ENCODE assay signal across 25 mouse cellular contexts in genomic region chr12:75387846-75388245, GRCm38 (mm10). TPM values are rescaled to one million over a fixed set of nuclear protein-coding genes. Genes with fewer than 3 reads are reported as not detected.
DNase-seq lines count a peak whose midpoint lies in the region; ATAC-seq and TF ChIP-seq lines count a peak whose summit lies in the region.
"Had no signal": no experiment of that assay in that cellular context is flagged by ENCODE, and none has a peak within 500 bp of the region (broad histone marks: within the 10 kb centered on the region; RNA-seq: fewer than 3 reads in every experiment).

No protein-coding gene starts in this region.

- WGBS in midbrain, embryonic 11.5 days: 92% methylated on average over 15 of the region's 15 CpGs
- WGBS in midbrain, postnatal 0 days: 97% methylated on average over 15 of the region's 15 CpGs
- 94% methylated on average over 15 of the region's 15 CpGs for WGBS in forebrain, embryonic 15.5 days

- no peaks in the 10 kb centered on the region for H3K9me3 ChIP-seq in midbrain, embryonic 11.5 days (ENCODE audit: control insufficient read depth, low read length)
- no peaks in the 10 kb centered on the region for H3K9me3 ChIP-seq in midbrain, postnatal 0 days (ENCODE audit: low read length)
- no peaks in the 10 kb centered on the region for H3K9me3 ChIP-seq in forebrain, embryonic 15.5 days
- H3K9me3 ChIP-seq: embryonic facial prominence, embryonic 13.5 days; forebrain, embryonic 12.5 days; heart, embryonic 15.5 days; hindbrain, embryonic 10.5 days had no signal

- no peak overlapping the region for H3K9ac ChIP-seq in midbrain, embryonic 11.5 days (ENCODE audit: low read length)
- no peak overlapping the region for H3K9ac ChIP-seq in midbrain, postnatal 0 days (replicated peaks; ENCODE audit: low read length, poor library complexity, severe bottlenecking)
- no peak overlapping the region for H3K9ac ChIP-seq in forebrain, embryonic 15.5 days (replicated peaks)
- H3K9ac ChIP-seq: embryonic facial prominence, embryonic 13.5 days; forebrain, embryonic 12.5 days; forebrain, postnatal 0 days; heart, embryonic 15.5 days; hindbrain, embryonic 14.5 days had no signal

- H3K27ac ChIP-seq in midbrain, embryonic 11.5 days (ENCODE audit: low read depth, low read length): no peak overlapping the region
- no peak overlapping the region for H3K27ac ChIP-seq in midbrain, postnatal 0 days (ENCODE audit: low read depth, low read length)
- H3K27ac ChIP-seq in forebrain, embryonic 15.5 days (replicated peaks): no peak overlapping the region
- H3K27ac ChIP-seq: embryonic facial prominence, embryonic 13.5 days; forebrain, embryonic 12.5 days; heart, embryonic 15.5 days; hindbrain, embryonic 10.5 days; hindbrain, embryonic 14.5 days had no signal

- no peak overlapping the region for H3K4me2 ChIP-seq in midbrain, embryonic 11.5 days
- no peak overlapping the region for H3K4me2 ChIP-seq in midbrain, postnatal 0 days (ENCODE audit: low read depth, low read length, poor library complexity, severe bottlenecking)
- no peak overlapping the region for H3K4me2 ChIP-seq in forebrain, embryonic 15.5 days (replicated peaks)
- H3K4me2 ChIP-seq: embryonic facial prominence, embryonic 13.5 days; forebrain, embryonic 12.5 days; heart, embryonic 15.5 days; hindbrain, embryonic 14.5 days had no signal

- H3K27me3 ChIP-seq in midbrain, embryonic 11.5 days (ENCODE audit: control insufficient read depth, insufficient read depth, low read length): no peaks in the 10 kb centered on the region
- no peaks in the 10 kb centered on the region for H3K27me3 ChIP-seq in midbrain, postnatal 0 days (ENCODE audit: insufficient read depth, low read length)
- no peaks in the 10 kb centered on the region for H3K27me3 ChIP-seq in forebrain, embryonic 15.5 days
- H3K27me3 ChIP-seq: CH12.LX; embryonic facial prominence, embryonic 13.5 days; forebrain, embryonic 12.5 days; heart, embryonic 15.5 days had no signal

- no peak for TF ChIP-seq CTCF in midbrain, postnatal 0 days (IDR thresholded peaks at IDR 0.05)

- peak; percentile 97 for DNase-seq in heart, adult 11 months
- no peak for DNase-seq in heart, postnatal 4 days
- DNase-seq in midbrain, embryonic 11.5 days (ENCODE audit: low spot score, missing footprints): peak; percentile 35
- DNase-seq in midbrain, postnatal 0 days (ENCODE audit: low spot score): no peak
- peak; percentile 64 to 65 for DNase-seq in heart, adult 9 months (ENCODE audit: low spot score in 2 of 2)
- DNase-seq in heart, postnatal 25 days (ENCODE audit: low spot score): peak; percentile 28
- DNase-seq in spleen, postnatal 36 days (ENCODE audit: low spot score in 2 of 2): no peak
- DNase-seq: adrenal gland, adult 2 months; adrenal gland, postnatal 25 days; cerebellum, adult 18-20 months; cerebellum, adult 9-11 months; cerebellum, postnatal 36 days; forebrain, postnatal 0 days; kidney, adult 2 months had no signal

- H3K4me3 ChIP-seq in midbrain, embryonic 11.5 days (ENCODE audit: low read depth, low read length): no peak overlapping the region
- H3K4me3 ChIP-seq in midbrain, postnatal 0 days (ENCODE audit: low read depth, low read length): no peak overlapping the region
- H3K4me3 ChIP-seq in forebrain, embryonic 15.5 days: no peak overlapping the region
- H3K4me3 ChIP-seq: embryonic facial prominence, embryonic 13.5 days; forebrain, embryonic 12.5 days; heart, embryonic 15.5 days; hindbrain, embryonic 10.5 days had no signal

- intact Hi-C loops in heart, postnatal 25 days (cut with DNase I): loop anchor here (5.0 kb wide), 2 partner anchors 76 to 1056 kb away; no protein-coding TSS in a partner anchor

- no peaks in the 10 kb centered on the region for H3K4me1 ChIP-seq in midbrain, embryonic 11.5 days (ENCODE audit: control insufficient read depth, insufficient read depth, low read length)
- H3K4me1 ChIP-seq in midbrain, postnatal 0 days (ENCODE audit: insufficient read depth, low read length): no peaks in the 10 kb centered on the region
- H3K4me1 ChIP-seq in forebrain, embryonic 15.5 days: no peaks in the 10 kb centered on the region
- H3K4me1 ChIP-seq: forebrain, embryonic 12.5 days; hindbrain, embryonic 10.5 days had no signal

- no peak for ATAC-seq in midbrain, embryonic 11.5 days (ENCODE audit: low FRiP score)
- no peak for ATAC-seq in midbrain, postnatal 0 days (ENCODE audit: low FRiP score)
- no peak for ATAC-seq in forebrain, embryonic 15.5 days (replicated peaks)
- ATAC-seq: forebrain, postnatal 0 days; intestine, embryonic 16.5 days; Patski had no signal

- no peaks in the 10 kb centered on the region for H3K36me3 ChIP-seq in midbrain, embryonic 11.5 days (ENCODE audit: control insufficient read depth, insufficient read depth, low read length)
- no peaks in the 10 kb centered on the region for H3K36me3 ChIP-seq in midbrain, postnatal 0 days (ENCODE audit: insufficient read depth, low read length)
- no peaks in the 10 kb centered on the region for H3K36me3 ChIP-seq in forebrain, embryonic 15.5 days
- H3K36me3 ChIP-seq: forebrain, embryonic 12.5 days; heart, embryonic 15.5 days; hindbrain, embryonic 10.5 days had no signal

RNA-seq across cellular contexts. Expression of gene Gphb5, which starts 28.7 kb away (rescaled TPM):
- total RNA-seq in heart, postnatal 4 days (2021): not detected
- polyA plus RNA-seq in midbrain, embryonic 11.5 days (2014; fragmentation: Nextera tagmentation; extraction: Ambion mirVana): not detected in 2 replicates
- not detected in 2 replicates for total RNA-seq in midbrain, postnatal 0 days (2014; rRNA removed)
- not detected in 2 replicates for polyA plus RNA-seq in midbrain, postnatal 0 days (2015; fragmentation: Nextera tagmentation; extraction: Ambion mirVana)
- not detected for total RNA-seq in heart, postnatal 25 days (2021)
- not detected in 2 replicates for polyA plus RNA-seq in forebrain, embryonic 15.5 days (2015; fragmentation: Nextera tagmentation; extraction: Ambion mirVana)
- total RNA-seq: adrenal gland, adult 2 months; adrenal gland, postnatal 25 days; CH12.LX; forebrain, postnatal 0 days; gastrocnemius, adult 8-10 months had no signal
- polyA plus RNA-seq: adrenal gland, adult 2 months; embryonic facial prominence, embryonic 13.5 days; forebrain, embryonic 12.5 days; forebrain, postnatal 0 days; gonadal fat pad, adult 2 months; heart, embryonic 15.5 days; hindbrain, embryonic 10.5 days; hindbrain, embryonic 14.5 days; intestine, embryonic 16.5 days; kidney, adult 2 months; Patski had no signal

Comparison
In these comparisons a context has a peak if more than half of its experiments do, and no peak if none do; other contexts are left out.
1. DNase-seq: peak in heart, adult 11 months (single experiment), midbrain, embryonic 11.5 days (single experiment), heart, adult 9 months (2 of 2) and heart, postnatal 25 days (single experiment); none in heart, postnatal 4 days (single experiment), midbrain, postnatal 0 days (single experiment) and spleen, postnatal 36 days (0 of 2).